Mouse (Mus musculus): ENCODE measurements around the gene Lrig2.

GRCm38 (mm10) chr3:104521341-104521924 lies 9.7 kb upstream of the Lrig2 start:
- TF ChIP-seq MAFK (IDR thresholded peaks at IDR 0.05; ENCODE audit: insufficient read depth, low read depth, low read length) (no peak), HCFC1 (IDR thresholded peaks at IDR 0.05; ENCODE audit: borderline replicate concordance, insufficient read depth, low read length) (no peak), ZC3H11A (IDR thresholded peaks at IDR 0.05; ENCODE audit: borderline replicate concordance, low read depth, low read length) (no peak), CHD2 (IDR thresholded peaks at IDR 0.05; ENCODE audit: low read depth, low read length) (no peak), ZNF384 (IDR thresholded peaks at IDR 0.05; ENCODE audit: low read depth, low read length) (no peak)
